Mouse (Mus musculus): Measurements from ENCODE around the gene Dcaf15.

DNA sequence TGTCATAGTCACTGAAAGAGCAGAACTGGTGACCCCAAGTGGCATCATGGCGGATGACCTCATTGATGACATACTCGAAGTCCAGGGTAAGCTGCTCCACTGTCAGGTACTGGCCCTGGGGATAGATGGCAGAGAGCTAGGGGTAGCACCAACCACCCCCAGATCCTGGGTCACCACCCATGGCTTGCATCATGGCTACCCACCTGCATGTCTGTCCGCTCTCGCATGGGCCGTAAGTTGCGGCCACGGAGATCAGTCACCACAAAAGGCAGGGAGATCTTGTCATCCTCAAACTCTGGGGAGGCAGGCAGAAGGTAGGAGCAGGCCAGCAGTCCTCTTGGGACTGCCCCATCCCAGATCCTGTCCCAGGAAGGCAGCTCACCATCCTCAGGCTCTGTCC, 6.2 kb downstream of the Dcaf15 start:
- no peak for TF ChIP-seq POLR2A (IDR thresholded peaks at IDR 0.05; ENCODE audit: low read depth, low read length)
- TF ChIP-seq CTCF (IDR thresholded peaks at IDR 0.05; ENCODE audit: extremely low read depth, insufficient read length, insufficient replicate concordance, low read depth, low read length), result no peak
